Mouse (Mus musculus): ENCODE results near the gene Prrc2c.
"Not testable (repeated sequence)": the region's sequence is repeated elsewhere in the genome, so short reads cannot be mapped to it uniquely, and the experiment has no call there.

The Prrc2c gene

GRCm38 (mm10) chr1:162740401-162740835 is at the start of gene Prrc2c:
Prrc2c (minus strand) TSS chr1:162740556.
- in situ Hi-C loops (cut with MboI, MseI): loop anchor here in 1 of 2 experiments (10.0 kb wide), 1 partner anchor 1334 kb away; no protein-coding TSS in a partner anchor

- in situ Hi-C loops (cut with MboI, MseI): no loop called here
These were observed 44.9 kb upstream of the Prrc2c start for GRCm38 (mm10) chr1:162785222-162785621.

- in situ Hi-C loops (cut with MboI, MseI): no loop called here
These were observed 43.4 kb upstream of the Prrc2c start for GRCm38 (mm10) chr1:162783669-162784248.

GRCm38 (mm10) chr1:162781035-162781434 is 40.7 kb upstream of the Prrc2c start:
- in situ Hi-C loops (cut with MboI, MseI): not testable (repeated sequence)

GRCm38 (mm10) chr1:162777943-162778538 is 37.7 kb upstream of the Prrc2c start:
- in situ Hi-C loops (cut with MboI, MseI): no loop called here

- in situ Hi-C loops (cut with MboI, MseI): loop anchor here in 1 of 2 experiments (25.0 kb wide), 1 partner anchor 614 kb away; no protein-coding TSS in a partner anchor
These were observed 33.3 kb upstream of the Prrc2c start for GRCm38 (mm10) chr1:162773661-162774060.

- in situ Hi-C loops (cut with MboI, MseI): loop anchor here in 1 of 2 experiments (25.0 kb wide), 1 partner anchor 616 kb away; no protein-coding TSS in a partner anchor
These were observed 31.4 kb upstream of the Prrc2c start for GRCm38 (mm10) chr1:162771617-162772360.

GRCm38 (mm10) chr1:162752009-162752408 is 11.7 kb upstream of the Prrc2c start:
- in situ Hi-C loops (cut with MboI, MseI): loop anchor here in 1 of 2 experiments (25.0 kb wide), 1 partner anchor 635 kb away; no protein-coding TSS in a partner anchor

- in situ Hi-C loops (cut with MboI, MseI): loop anchor here (10.0 to 25.0 kb wide), 2 partner anchors 638 to 1325 kb away; no protein-coding TSS in a partner anchor
These were observed 9.3 kb upstream of the Prrc2c start for GRCm38 (mm10) chr1:162749607-162750006.

- in situ Hi-C loops (cut with MboI, MseI): loop anchor here in 1 of 2 experiments (10.0 kb wide), 1 partner anchor 1326 kb away; no protein-coding TSS in a partner anchor
These were observed 8.4 kb upstream of the Prrc2c start for GRCm38 (mm10) chr1:162748761-162749160.

- in situ Hi-C loops (cut with MboI, MseI): loop anchor here in 1 of 2 experiments (10.0 kb wide), 1 partner anchor 1335 kb away; no protein-coding TSS in a partner anchor
These were observed 443 bp downstream of the Prrc2c start for GRCm38 (mm10) chr1:162739831-162740394.

GRCm38 (mm10) chr1:162739406-162739805 is 950 bp downstream of the Prrc2c start:
- in situ Hi-C loops (cut with MboI, MseI): no loop called here

GRCm38 (mm10) chr1:162738472-162738871 is 1.9 kb downstream of the Prrc2c start:
- in situ Hi-C loops (cut with MboI, MseI): no loop called here

- in situ Hi-C loops (cut with MboI, MseI): no loop called here
These were observed 5.3 kb downstream of the Prrc2c start for GRCm38 (mm10) chr1:162735084-162735483.

- in situ Hi-C loops (cut with MboI, MseI): no loop called here
These were observed 6.1 kb downstream of the Prrc2c start for GRCm38 (mm10) chr1:162734283-162734682.

- in situ Hi-C loops (cut with MboI, MseI): no loop called here
These were observed 8.3 kb downstream of the Prrc2c start for GRCm38 (mm10) chr1:162732041-162732440.

- in situ Hi-C loops (cut with MboI, MseI): loop anchor here in 1 of 2 experiments (5.0 kb wide), 1 partner anchor 1343 kb away; no protein-coding TSS in a partner anchor
These were observed 10.9 kb downstream of the Prrc2c start for GRCm38 (mm10) chr1:162729436-162729835.

GRCm38 (mm10) chr1:162727981-162728380 is 12.4 kb downstream of the Prrc2c start:
- in situ Hi-C loops (cut with MboI, MseI): loop anchor here in 1 of 2 experiments (5.0 kb wide), 1 partner anchor 1344 kb away; no protein-coding TSS in a partner anchor

- in situ Hi-C loops (cut with MboI, MseI): loop anchor here in 1 of 2 experiments (25.0 kb wide), 1 partner anchor 1786 kb away; no protein-coding TSS in a partner anchor
These were observed 16.7 kb downstream of the Prrc2c start for GRCm38 (mm10) chr1:162723610-162724009.

- in situ Hi-C loops (cut with MboI, MseI): loop anchor here in 1 of 2 experiments (25.0 kb wide), 1 partner anchor 1783 kb away; no protein-coding TSS in a partner anchor
These were observed 19.7 kb downstream of the Prrc2c start for GRCm38 (mm10) chr1:162720645-162721044.
